Mouse (Mus musculus): ENCODE data around the gene Cadm2. TPM values are rescaled to one million over a fixed set of nuclear protein-coding genes. Genes with fewer than 3 reads are reported as not detected.

Cadm2 gene
- polyA plus RNA-seq (2012; rRNA removed) = 1.3 and 1.6 TPM in 2 replicates

DNA sequence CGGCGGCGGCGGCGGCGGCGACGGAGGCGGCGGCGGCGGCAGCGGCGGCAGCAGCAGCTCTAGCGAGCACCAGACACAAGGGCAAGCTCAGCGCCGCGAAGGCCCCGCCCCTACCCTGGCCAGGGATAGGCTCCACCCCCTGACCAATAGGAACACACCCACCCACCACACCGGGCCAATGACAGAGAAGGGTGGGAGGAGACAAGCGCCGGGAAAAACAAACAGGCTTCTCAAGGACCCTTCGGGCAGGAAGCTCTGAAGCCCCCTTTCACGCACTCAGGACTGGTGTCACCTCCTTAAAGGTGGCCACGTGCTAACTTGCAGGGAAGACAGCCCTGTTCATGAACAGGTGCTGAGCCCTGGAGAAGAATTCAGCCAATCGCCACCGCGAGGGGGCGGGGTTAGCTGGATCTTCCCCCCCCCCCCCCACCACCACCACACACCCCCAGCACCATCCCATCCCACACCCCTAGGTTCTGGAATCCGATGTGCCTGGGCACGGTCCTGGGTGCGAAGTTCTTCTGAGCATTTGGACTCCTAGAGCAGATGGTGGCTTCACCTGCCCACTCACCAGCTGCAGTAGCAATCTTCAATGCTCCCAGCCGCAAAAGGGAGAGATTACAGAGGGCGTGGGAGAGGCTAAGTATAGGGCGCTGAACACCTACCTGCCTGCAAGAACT is at the start of gene Cadm2:
TSS of gene Cadm2 (minus strand) at position 83 of the 680 bp plus-strand sequence.
- WGBS = 1% methylated on average over 29 of the region's 35 CpGs
- peak; percentile 83 for DNase-seq
- Histone ChIP-seq H3K4me1 (ENCODE audit: control insufficient read depth, insufficient read depth, low read length) (no peaks in the 10 kb centered on the region; the same call in 1 of the 2 replicates), H3K4me3 (replicated peaks; ENCODE audit: extremely low read depth, low read depth, low read length) (peak within 1 kb of the TSS; percentile 76)
- TF ChIP-seq CTCF (IDR thresholded peaks at IDR 0.05; ENCODE audit: insufficient read depth, low read length) = no peak
- TF ChIP-seq POLR2A (IDR thresholded peaks at IDR 0.05; ENCODE audit: borderline replicate concordance, extremely low read depth, low read depth, low read length) = no peak

GRCm38 (mm10) chr16:67646930-67647329 is 26.2 kb upstream of the Cadm2 start:
- no peak overlapping the region for H3K4me3 ChIP-seq (replicated peaks; ENCODE audit: extremely low read depth, low read depth, low read length)
- TF ChIP-seq POLR2A (IDR thresholded peaks at IDR 0.05; ENCODE audit: borderline replicate concordance, extremely low read depth, low read depth, low read length) = no peak
- no peak for TF ChIP-seq CTCF (IDR thresholded peaks at IDR 0.05; ENCODE audit: insufficient read depth, low read length)
- H3K4me1 ChIP-seq (ENCODE audit: control insufficient read depth, insufficient read depth, low read length) = no peaks in the 10 kb centered on the region
- no peak for DNase-seq
- 83% methylated on average over 3 of the region's 3 CpGs for WGBS

GRCm38 (mm10) chr16:67643651-67644050 is 22.9 kb upstream of the Cadm2 start:
- Histone ChIP-seq H3K4me3 (replicated peaks; ENCODE audit: extremely low read depth, low read depth, low read length) (no peak overlapping the region), H3K4me1 (ENCODE audit: control insufficient read depth, insufficient read depth, low read length) (no peaks in the 10 kb centered on the region)
- WGBS = 79% methylated on average over 4 of the region's 4 CpGs
- TF ChIP-seq CTCF (IDR thresholded peaks at IDR 0.05; ENCODE audit: insufficient read depth, low read length) = no peak
- TF ChIP-seq POLR2A (IDR thresholded peaks at IDR 0.05; ENCODE audit: borderline replicate concordance, extremely low read depth, low read depth, low read length) = no peak
- DNase-seq = no peak

- Histone ChIP-seq H3K4me1 (ENCODE audit: control insufficient read depth, insufficient read depth, low read length) (no peaks in the 10 kb centered on the region; the same call in 1 of the 2 replicates), H3K4me3 (replicated peaks; ENCODE audit: extremely low read depth, low read depth, low read length) (peak overlapping the region; percentile 55)
- WGBS = under 1% methylated on average over 55 of the region's 61 CpGs
- peak; percentile 31 for DNase-seq
- TF ChIP-seq POLR2A (IDR thresholded peaks at IDR 0.05; ENCODE audit: borderline replicate concordance, extremely low read depth, low read depth, low read length) = no peak
- TF ChIP-seq CTCF (IDR thresholded peaks at IDR 0.05; ENCODE audit: insufficient read depth, low read length) = no peak
Observed at GRCm38 (mm10) chr16:67619906-67620781, 564 bp downstream of the Cadm2 start.

- WGBS = 2% methylated on average over 16 of the region's 16 CpGs
- no peak for DNase-seq
- Histone ChIP-seq H3K4me1 (ENCODE audit: control insufficient read depth, insufficient read depth, low read length) (no peaks in the 10 kb centered on the region; the same call in 1 of the 2 replicates), H3K4me3 (replicated peaks; ENCODE audit: extremely low read depth, low read depth, low read length) (peak overlapping the region; percentile 46)
- no peak for TF ChIP-seq CTCF (IDR thresholded peaks at IDR 0.05; ENCODE audit: insufficient read depth, low read length)
- no peak for TF ChIP-seq POLR2A (IDR thresholded peaks at IDR 0.05; ENCODE audit: borderline replicate concordance, extremely low read depth, low read depth, low read length)
Observed at GRCm38 (mm10) chr16:67619416-67619815, 1.3 kb downstream of the Cadm2 start.

DNA sequence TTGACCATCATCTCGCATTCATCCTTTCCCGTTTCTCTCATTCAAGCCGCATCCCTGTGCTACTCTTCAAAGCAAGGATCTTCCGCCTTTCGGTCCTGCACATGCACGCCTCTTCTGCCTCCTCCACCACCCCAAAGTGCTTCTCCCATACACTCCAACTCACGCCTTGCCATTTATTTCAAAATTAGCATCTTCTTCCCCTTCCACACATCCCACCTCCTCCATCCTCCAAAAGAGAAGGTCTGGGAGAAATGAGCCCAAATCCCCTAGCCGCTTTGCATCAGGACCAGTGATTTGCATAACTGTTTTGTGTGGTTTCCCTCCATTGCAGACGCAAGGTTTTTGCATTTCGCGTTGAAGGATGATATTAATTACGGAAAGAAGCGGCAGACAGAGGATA is 1.9 kb downstream of the Cadm2 start:
- DNase-seq = no peak
- H3K4me1 ChIP-seq (ENCODE audit: control insufficient read depth, insufficient read depth, low read length) = no peaks in the 10 kb centered on the region; the same call in 1 of the 2 replicates
- 17% methylated on average over 13 of the region's 13 CpGs for WGBS
- no peak overlapping the region for H3K4me3 ChIP-seq (replicated peaks; ENCODE audit: extremely low read depth, low read depth, low read length)
- TF ChIP-seq CTCF (IDR thresholded peaks at IDR 0.05; ENCODE audit: insufficient read depth, low read length) (no peak), POLR2A (IDR thresholded peaks at IDR 0.05; ENCODE audit: borderline replicate concordance, extremely low read depth, low read depth, low read length) (no peak)

GRCm38 (mm10) chr16:67617811-67618210 is 2.9 kb downstream of the Cadm2 start:
- Histone ChIP-seq H3K4me1 (ENCODE audit: control insufficient read depth, insufficient read depth, low read length) (no peaks in the 10 kb centered on the region; the same call in 1 of the 2 replicates), H3K4me3 (replicated peaks; ENCODE audit: extremely low read depth, low read depth, low read length) (peak overlapping the region; percentile 46)
- 5% methylated on average over 25 of the region's 25 CpGs for WGBS
- DNase-seq = no peak
- no peak for TF ChIP-seq CTCF (IDR thresholded peaks at IDR 0.05; ENCODE audit: insufficient read depth, low read length)
- TF ChIP-seq POLR2A (IDR thresholded peaks at IDR 0.05; ENCODE audit: borderline replicate concordance, extremely low read depth, low read depth, low read length) = no peak

- TF ChIP-seq POLR2A (IDR thresholded peaks at IDR 0.05; ENCODE audit: borderline replicate concordance, extremely low read depth, low read depth, low read length) (no peak), CTCF (IDR thresholded peaks at IDR 0.05; ENCODE audit: insufficient read depth, low read length) (no peak)
- Histone ChIP-seq H3K4me3 (replicated peaks; ENCODE audit: extremely low read depth, low read depth, low read length) (no peak overlapping the region), H3K4me1 (ENCODE audit: control insufficient read depth, insufficient read depth, low read length) (no peaks in the 10 kb centered on the region; the same call in 1 of the 2 replicates)
- 15% methylated on average over 1 of the region's 1 CpGs for WGBS
- DNase-seq = no peak
Observed at GRCm38 (mm10) chr16:67617256-67617655, 3.5 kb downstream of the Cadm2 start.

- WGBS = 26% methylated on average over 2 of the region's 2 CpGs
- DNase-seq = no peak
- H3K4me3 ChIP-seq (replicated peaks; ENCODE audit: extremely low read depth, low read depth, low read length) = no peak overlapping the region
- no peaks in the 10 kb centered on the region for H3K4me1 ChIP-seq (ENCODE audit: control insufficient read depth, insufficient read depth, low read length)
- TF ChIP-seq POLR2A (IDR thresholded peaks at IDR 0.05; ENCODE audit: borderline replicate concordance, extremely low read depth, low read depth, low read length) (no peak), CTCF (IDR thresholded peaks at IDR 0.05; ENCODE audit: insufficient read depth, low read length) (no peak)
Observed at GRCm38 (mm10) chr16:67613876-67614275, 6.8 kb downstream of the Cadm2 start.

Measured in lung, adult 2 months (tissue).